ENCODE assay signal across 8 mouse cellular contexts in genomic region chr7:55841977-55842503, GRCm38 (mm10). TPM values are rescaled to one million over a fixed set of nuclear protein-coding genes. Genes with fewer than 3 reads are reported as not detected.
DNase-seq lines count a peak whose midpoint lies in the region; ATAC-seq and TF ChIP-seq lines count a peak whose summit lies in the region.

No protein-coding gene starts in this region.

- no peaks in the 10 kb centered on the region for H3K36me3 ChIP-seq in heart, embryonic 11.5 days (ENCODE audit: control insufficient read depth, insufficient read depth, low read length)
- H3K36me3 ChIP-seq in kidney, embryonic 16.5 days (ENCODE audit: insufficient read depth, low read length), result 0 out of 2 replicates have a peak, but pooled peaks cover 3% of the 10 kb centered on the region
- no peaks in the 10 kb centered on the region for H3K36me3 ChIP-seq in liver, embryonic 11.5 days (ENCODE audit: control insufficient read depth, insufficient read depth, low read length)
- H3K36me3 ChIP-seq in myocyte (ENCODE audit: control insufficient read depth, insufficient read depth), result no peaks in the 10 kb centered on the region

- peak overlapping the region; percentile 87 for H3K4me3 ChIP-seq in heart, embryonic 11.5 days (ENCODE audit: low read depth, low read length)
- H3K4me3 ChIP-seq in kidney, embryonic 16.5 days (ENCODE audit: low read length), result peak overlapping the region; percentile 91
- peak overlapping the region; percentile 89 for H3K4me3 ChIP-seq in liver, embryonic 11.5 days (ENCODE audit: low read depth, low read length)
- peak overlapping the region; percentile 71 for H3K4me3 ChIP-seq in myocyte

- H3ac ChIP-seq in myocyte (ENCODE audit: control insufficient read depth, insufficient read length), result peak overlapping the region; percentile 54

- ATAC-seq in erythroblast, adult 5-6 weeks (replicated peaks; ENCODE audit: low FRiP score, poor library complexity, severe bottlenecking), result peak; percentile 90
- peak; percentile 94 for ATAC-seq in heart, embryonic 11.5 days (replicated peaks; ENCODE audit: insufficient number of reproducible peaks, low FRiP score, low TSS enrichment)
- ATAC-seq in kidney, embryonic 16.5 days (ENCODE audit: low FRiP score, low TSS enrichment), result peak; percentile 98
- peak; percentile 91 for ATAC-seq in liver, embryonic 11.5 days (replicated peaks; ENCODE audit: low FRiP score)

- peaks cover 12% of the 10 kb centered on the region for H3K4me1 ChIP-seq in heart, embryonic 11.5 days (ENCODE audit: control insufficient read depth, insufficient read depth, low read length)
- H3K4me1 ChIP-seq in kidney, embryonic 16.5 days (ENCODE audit: insufficient read depth, low read length), result peaks cover 17% of the 10 kb centered on the region
- H3K4me1 ChIP-seq in liver, embryonic 11.5 days (replicated peaks; ENCODE audit: control insufficient read depth, insufficient read depth, low read length), result no peaks in the 10 kb centered on the region

- H3K9ac ChIP-seq in heart, embryonic 11.5 days (ENCODE audit: low read depth, low read length), result peak overlapping the region; percentile 94
- peak overlapping the region; percentile 96 for H3K9ac ChIP-seq in kidney, embryonic 16.5 days (replicated peaks; ENCODE audit: low read length)
- H3K9ac ChIP-seq in liver, embryonic 11.5 days (ENCODE audit: low read depth, low read length), result peak overlapping the region; percentile 94

- TF ChIP-seq POLR2A in myocyte (IDR thresholded peaks at IDR 0.05; ENCODE audit: insufficient read length, low read depth), result peak; percentile 79

- no peaks in the 10 kb centered on the region for H3K27me3 ChIP-seq in heart, embryonic 11.5 days (ENCODE audit: control insufficient read depth, insufficient read depth, low read length)
- no peaks in the 10 kb centered on the region for H3K27me3 ChIP-seq in kidney, embryonic 16.5 days (ENCODE audit: insufficient read depth, low read length)
- H3K27me3 ChIP-seq in liver, embryonic 11.5 days (replicated peaks; ENCODE audit: control insufficient read depth, insufficient read depth, low read length), result no peaks in the 10 kb centered on the region
- H3K27me3 ChIP-seq in myocyte (ENCODE audit: control insufficient read depth, insufficient read depth, insufficient read length), result no peaks in the 10 kb centered on the region

- peak overlapping the region; percentile 96 for H3K27ac ChIP-seq in heart, embryonic 11.5 days (ENCODE audit: low read depth, low read length)
- peak overlapping the region; percentile 98 for H3K27ac ChIP-seq in kidney, embryonic 16.5 days (ENCODE audit: low read length)
- peak overlapping the region; percentile 85 for H3K27ac ChIP-seq in liver, embryonic 11.5 days (ENCODE audit: low read depth, low read length)

- WGBS in heart, embryonic 11.5 days (ENCODE audit: insufficient replicate concordance), result under 1% methylated on average over 40 of the region's 47 CpGs
- under 1% methylated on average over 37 of the region's 47 CpGs for WGBS in kidney, embryonic 16.5 days
- WGBS in liver, embryonic 11.5 days, result 0% methylated on average over 30 of the region's 47 CpGs

- H3K4me2 ChIP-seq in heart, embryonic 11.5 days, result peak overlapping the region; percentile 82
- peak overlapping the region; percentile 84 for H3K4me2 ChIP-seq in kidney, embryonic 16.5 days (replicated peaks; ENCODE audit: low read depth, low read length)
- peak overlapping the region; percentile 86 for H3K4me2 ChIP-seq in liver, embryonic 11.5 days
- peak overlapping the region; percentile 76 for H3K4me2 ChIP-seq in myocyte (ENCODE audit: low read depth)

- H3K9me3 ChIP-seq in heart, embryonic 11.5 days (replicated peaks; ENCODE audit: control insufficient read depth, low read length), result no peaks in the 10 kb centered on the region
- no peaks in the 10 kb centered on the region; the same call in 1 of the 2 replicates for H3K9me3 ChIP-seq in kidney, embryonic 16.5 days (ENCODE audit: low read length)
- H3K9me3 ChIP-seq in liver, embryonic 11.5 days (ENCODE audit: control insufficient read depth, low read length), result no peaks in the 10 kb centered on the region

- DNase-seq in CD4-positive helper T cell, adult 2 months (ENCODE audit: low read depth, low spot score), result peak; percentile 61
- peak; percentile 96 for DNase-seq in brain, adult 2 months (ENCODE audit: low read depth, low spot score)
- DNase-seq in liver, embryonic 11.5 days (ENCODE audit: low spot score), result peak; percentile 88
- peak; percentile 62 to 84 for DNase-seq in spleen, postnatal 4 days (ENCODE audit: low spot score in 2 of 2)

- H3K79me2 ChIP-seq in myocyte (ENCODE audit: control insufficient read depth, insufficient read depth), result peaks cover 46% of the 10 kb centered on the region

TF ChIP-seq in myocyte, 11 proteins besides CTCF, POLR2A, EP300 and RAD21:
- TF ChIP-seq MYOG (IDR thresholded peaks at IDR 0.05; ENCODE audit: control insufficient read depth in 1 of 3, insufficient read depth in 1 of 3, insufficient read length in 2 of 3, low read depth in 2 of 3) (no peak), MYOD1 (IDR thresholded peaks at IDR 0.05; ENCODE audit: control insufficient read depth in 1 of 3, insufficient read length in 2 of 3, low read depth in 2 of 3) (no peak), SRF (IDR thresholded peaks at IDR 0.05; ENCODE audit: control insufficient read depth, insufficient read length, low read depth) (no peak), USF1 (IDR thresholded peaks at IDR 0.05; ENCODE audit: low read depth) (no peak), POLR2AphosphoS2 (IDR thresholded peaks at IDR 0.05; ENCODE audit: insufficient read length, low read depth) (peak; percentile 85), TCF12 (IDR thresholded peaks at IDR 0.05; ENCODE audit: insufficient read depth, poor library complexity, severe bottlenecking) (no peak), E2F4 (IDR thresholded peaks at IDR 0.05; ENCODE audit: insufficient read depth) (no peak)
TF ChIP-seq in myocyte: peak in this region for 1.

RNA-seq across cellular contexts. Expression of gene Cyfip1, which starts 0.5 kb away (rescaled TPM):
- 18.8 and 24.2 TPM in 2 replicates for total RNA-seq in erythroblast, adult 5-6 weeks (2015; ENCODE audit: low replicate concordance)
- total RNA-seq in erythroblast, adult 5-6 weeks (2017; ENCODE audit: low replicate concordance), result 11.0 and 13.8 TPM in 2 replicates
- polyA plus RNA-seq in heart, embryonic 11.5 days (2014; fragmentation: Nextera tagmentation; extraction: Ambion mirVana), result 55.4 and 64.8 TPM in 2 replicates
- polyA plus RNA-seq in kidney, embryonic 16.5 days (2015; fragmentation: Nextera tagmentation; extraction: Ambion mirVana), result 113 and 114 TPM in 2 replicates
- 47.8 and 56.7 TPM in 2 replicates for polyA plus RNA-seq in liver, embryonic 11.5 days (2014; fragmentation: Nextera tagmentation; extraction: Ambion mirVana)
- polyA plus RNA-seq in myocyte (2012; fragmentation: generic; extraction: Trizol), result 53.0 TPM

RNA-seq across cellular contexts. Expression of gene Tubgcp5, which starts 48.1 kb away (rescaled TPM):
- total RNA-seq in erythroblast, adult 5-6 weeks (2015; ENCODE audit: low replicate concordance), result 9.2 and 13.2 TPM in 2 replicates
- total RNA-seq in erythroblast, adult 5-6 weeks (2017; ENCODE audit: low replicate concordance), result 5.2 and 7.9 TPM in 2 replicates
- 16.9 and 22.5 TPM in 2 replicates for polyA plus RNA-seq in heart, embryonic 11.5 days (2014; fragmentation: Nextera tagmentation; extraction: Ambion mirVana)
- 27.6 and 36.4 TPM in 2 replicates for polyA plus RNA-seq in kidney, embryonic 16.5 days (2015; fragmentation: Nextera tagmentation; extraction: Ambion mirVana)
- polyA plus RNA-seq in liver, embryonic 11.5 days (2014; fragmentation: Nextera tagmentation; extraction: Ambion mirVana), result 24.1 and 25.0 TPM in 2 replicates
- 2.3 TPM for polyA plus RNA-seq in myocyte (2012; fragmentation: generic; extraction: Trizol)

Comparison
In these comparisons a context has a peak if more than half of its experiments do, and no peak if none do; other contexts are left out.
1. Peak in every context shown above with its lines: DNase-seq, ATAC-seq, H3K4me3 ChIP-seq and H3K27ac ChIP-seq.